Mouse (Mus musculus) heart, embryonic 16.5 days (tissue): ENCODE results near the gene Rora. TPM values are rescaled to one million over a fixed set of nuclear protein-coding genes. Genes with fewer than 3 reads are reported as not detected.

Experiments
- ATAC-seq: fragments of 200-750 bp; cut with Nextera tagmentation; replicated peaks from 2 replicates; pipeline ENCODE4 v1.8.0; 2017; ENCODE audit warnings: moderate number of reproducible peaks; ENCODE audit not compliant: insufficient read depth, low FRiP score; ENCODE audit errors: extremely low read depth
- H3K27ac ChIP-seq: fragments of 300-500 bp; sonication (generic); 2 replicates; pipeline ENCODE4 v1.5.1; 2014; ENCODE audit warnings: mild to moderate bottlenecking, low read length, control low read depth, moderate library complexity
- H3K27me3 ChIP-seq: fragments of 300-500 bp; sonication (generic); 2 replicates; pipeline ENCODE4 v1.6.1; 2014; ENCODE audit warnings: low read length, mixed read lengths; ENCODE audit not compliant: control insufficient read depth, insufficient read depth
- H3K36me3 ChIP-seq: fragments of 300-500 bp; sonication (generic); 2 replicates; pipeline ENCODE4 v1.6.1; 2014; ENCODE audit not compliant: control insufficient read depth, insufficient read depth
- H3K4me1 ChIP-seq: fragments of 300-500 bp; sonication (generic); 2 replicates; pipeline ENCODE4 v1.6.1; 2014; ENCODE audit warnings: low read length, mixed read lengths; ENCODE audit not compliant: control insufficient read depth, insufficient read depth
- H3K4me2 ChIP-seq: fragments of 300-500 bp; sonication (generic); 2 replicates; pipeline ENCODE4 v1.6.1; 2014; ENCODE audit warnings: low read depth, mild to moderate bottlenecking, control low read depth, low read length
- H3K4me3 ChIP-seq: fragments of 300-500 bp; sonication (generic); 2 replicates; pipeline ENCODE4 v1.5.1; 2014; ENCODE audit warnings: mild to moderate bottlenecking, control low read depth, low read length
- H3K9ac ChIP-seq: fragments of 300-500 bp; sonication (generic); 2 replicates; pipeline ENCODE4 v1.6.1; 2014; ENCODE audit warnings: low read length, control low read depth
- H3K9me3 ChIP-seq: fragments of 300-500 bp; sonication (generic); replicated peaks from 2 replicates; pipeline ENCODE4 v1.6.1; 2016; ENCODE audit warnings: low read length; ENCODE audit not compliant: control insufficient read depth
- WGBS: fragments of 180-500 bp; shearing (Covaris S2); extraction: QIAGEN DNeasy Blood & Tissue Kit; methylation state at CpG from one replicate; pipeline ENCODE4 v1.1.7; 2014; 5-methylcytosine and 5-hydroxymethylcytosine counted together
- polyA plus RNA-seq: library from polyadenylated mRNA; unstranded; fragments of >200 nt; fragmentation: Nextera tagmentation; extraction: Ambion mirVana; gene quantifications from 2 replicates; pipeline ENCODE4 v1.2.1, GENCODE M21; 2015

The Rora gene
- polyA plus RNA-seq, 1 experiment from 2014 or later, result 9.4 TPM

GRCm38 (mm10) chr9:69361951-69362445, 708.4 kb downstream of the Rora start:
- no peak overlapping the region for H3K4me3 ChIP-seq

GRCm38 (mm10) chr9:69362766-69363165, 709.2 kb downstream of the Rora start:
- Histone ChIP-seq H3K4me2 (no peak overlapping the region), H3K27ac (no peak overlapping the region), H3K9me3 (no peaks in the 10 kb centered on the region), H3K4me1 (no peaks in the 10 kb centered on the region), H3K4me3 (no peak overlapping the region), H3K36me3 (peaks cover 4% of the 10 kb centered on the region; the same call in 1 of the 2 replicates), H3K27me3 (no peaks in the 10 kb centered on the region), H3K9ac (no peak overlapping the region)
- WGBS, result 52% methylated on average over 4 of the region's 4 CpGs
- no peak for ATAC-seq

More at GRCm38 (mm10) chr9:69361951-69362445, 708.4 kb downstream of the Rora start:
- H3K9ac ChIP-seq, result no peak overlapping the region
- no peak overlapping the region for H3K4me2 ChIP-seq
- WGBS, result 73% methylated on average over 8 of the region's 8 CpGs
- H3K9me3 ChIP-seq, result no peaks in the 10 kb centered on the region
- no peaks in the 10 kb centered on the region for H3K27me3 ChIP-seq
- H3K36me3 ChIP-seq, result peaks cover 4% of the 10 kb centered on the region; the same call in 1 of the 2 replicates
- H3K27ac ChIP-seq, result no peak overlapping the region
- H3K4me1 ChIP-seq, result no peaks in the 10 kb centered on the region
- ATAC-seq, result no peak

- no peak overlapping the region for H3K4me2 ChIP-seq
- no peak for ATAC-seq
Observed at GRCm38 (mm10) chr9:69364117-69364516, 710.5 kb downstream of the Rora start.

GRCm38 (mm10) chr9:69367055-69367454, 713.5 kb downstream of the Rora start:
- no peak overlapping the region for H3K9ac ChIP-seq
- peaks cover 7% of the 10 kb centered on the region; the same call in 1 of the 2 replicates for H3K4me1 ChIP-seq
- peaks cover 4% of the 10 kb centered on the region; the same call in 1 of the 2 replicates for H3K36me3 ChIP-seq
- no peak for ATAC-seq
- WGBS, result 67% methylated on average over 4 of the region's 4 CpGs
- H3K27me3 ChIP-seq, result no peaks in the 10 kb centered on the region
- H3K4me3 ChIP-seq, result no peak overlapping the region
- no peak overlapping the region for H3K27ac ChIP-seq
- H3K4me2 ChIP-seq, result no peak overlapping the region
- no peaks in the 10 kb centered on the region for H3K9me3 ChIP-seq

More at GRCm38 (mm10) chr9:69364117-69364516, 710.5 kb downstream of the Rora start:
- H3K4me3 ChIP-seq, result no peak overlapping the region
- no peak overlapping the region for H3K9ac ChIP-seq
- H3K4me1 ChIP-seq, result no peaks in the 10 kb centered on the region
- H3K27me3 ChIP-seq, result no peaks in the 10 kb centered on the region
- H3K9me3 ChIP-seq, result no peaks in the 10 kb centered on the region
- H3K36me3 ChIP-seq, result peaks cover 4% of the 10 kb centered on the region; the same call in 1 of the 2 replicates
- no peak overlapping the region for H3K27ac ChIP-seq
- WGBS, result 61% methylated on average over 16 of the region's 16 CpGs

DNA sequence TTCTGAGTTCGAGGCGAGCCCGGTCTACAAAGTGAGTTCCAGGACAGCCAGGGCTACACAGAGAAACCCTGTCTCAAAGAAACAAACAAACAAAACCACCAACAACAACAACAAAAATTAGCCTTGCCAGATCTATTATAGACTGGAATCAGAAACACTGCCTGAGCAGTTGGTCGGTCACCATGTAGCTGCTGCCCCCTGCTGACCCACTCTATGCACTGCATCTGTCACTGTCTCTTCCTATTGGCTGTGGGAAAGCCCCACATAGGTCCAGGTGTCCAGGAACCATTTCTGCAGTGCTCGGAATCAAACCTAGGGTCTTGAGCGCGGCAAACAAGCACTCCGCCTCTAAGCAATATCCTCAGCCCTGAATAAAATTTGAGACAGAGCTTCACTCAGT, 714.5 kb downstream of the Rora start:
- H3K9me3 ChIP-seq, result no peaks in the 10 kb centered on the region
- no peak overlapping the region for H3K4me2 ChIP-seq
- peaks cover 4% of the 10 kb centered on the region; the same call in 1 of the 2 replicates for H3K36me3 ChIP-seq
- no peak overlapping the region for H3K27ac ChIP-seq
- no peak overlapping the region for H3K9ac ChIP-seq
- no peak overlapping the region for H3K4me3 ChIP-seq
- H3K27me3 ChIP-seq, result no peaks in the 10 kb centered on the region
- peaks cover 7% of the 10 kb centered on the region; the same call in 1 of the 2 replicates for H3K4me1 ChIP-seq
- ATAC-seq, result no peak
- 66% methylated on average over 8 of the region's 8 CpGs for WGBS

DNA sequence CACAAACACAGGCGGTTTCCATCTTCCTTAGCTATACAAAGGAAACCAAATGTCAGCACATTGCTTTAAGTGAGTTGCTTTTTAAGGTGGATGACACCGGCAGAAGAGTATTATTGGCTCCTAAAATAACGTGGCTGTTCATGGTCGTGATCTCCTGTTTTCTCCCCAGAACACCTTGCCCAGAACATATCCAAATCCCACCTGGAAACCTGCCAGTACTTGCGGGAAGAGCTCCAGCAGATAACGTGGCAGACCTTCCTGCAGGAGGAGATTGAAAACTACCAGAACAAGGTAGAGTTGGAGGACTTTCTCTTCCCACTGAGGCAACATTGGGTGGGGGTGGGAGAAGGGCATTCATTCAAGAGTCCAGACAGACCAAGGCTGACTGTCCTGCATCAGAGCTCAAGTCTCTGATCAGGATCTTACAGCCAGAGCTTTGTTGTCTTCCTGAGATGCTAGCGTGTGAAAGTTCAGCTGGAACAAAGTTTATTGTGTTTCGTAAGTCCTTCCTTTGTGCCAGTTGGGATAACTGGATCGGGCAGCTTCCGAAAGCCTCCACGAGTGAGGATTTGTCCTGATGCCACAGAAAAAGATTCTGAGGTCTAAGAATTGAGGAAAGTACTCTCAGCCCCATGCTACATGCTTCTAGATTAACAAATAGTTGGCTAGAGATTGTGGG, 717.6 kb downstream of the Rora start:
- H3K9ac ChIP-seq, result no peak overlapping the region
- no peak overlapping the region for H3K4me2 ChIP-seq
- H3K4me3 ChIP-seq, result no peak overlapping the region
- no peaks in the 10 kb centered on the region for H3K27me3 ChIP-seq
- H3K9me3 ChIP-seq, result no peaks in the 10 kb centered on the region
- peaks cover under 1% of the 10 kb centered on the region; the same call in 1 of the 2 replicates for H3K36me3 ChIP-seq
- H3K27ac ChIP-seq, result no peak overlapping the region
- no peak for ATAC-seq
- 57% methylated on average over 11 of the region's 11 CpGs for WGBS
- peaks cover 7% of the 10 kb centered on the region; the same call in 1 of the 2 replicates for H3K4me1 ChIP-seq

DNA sequence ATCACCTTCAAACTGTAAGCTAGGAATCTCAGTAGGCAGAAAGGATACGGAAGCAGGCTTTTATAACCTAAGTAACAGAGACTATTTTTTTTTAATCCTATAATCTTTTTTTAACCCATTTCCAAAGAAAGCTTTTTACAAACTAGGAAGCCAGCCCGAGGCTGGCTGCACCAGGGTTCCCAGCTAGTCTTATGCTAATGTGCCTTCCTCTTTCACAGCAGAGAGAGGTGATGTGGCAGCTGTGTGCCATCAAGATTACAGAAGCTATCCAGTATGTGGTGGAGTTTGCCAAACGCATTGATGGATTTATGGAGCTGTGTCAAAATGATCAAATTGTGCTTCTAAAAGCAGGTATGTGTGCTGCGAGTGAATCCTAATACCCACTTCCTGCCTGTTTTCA, 719.3 kb downstream of the Rora start:
- no peak overlapping the region for H3K27ac ChIP-seq
- no peaks in the 10 kb centered on the region for H3K9me3 ChIP-seq
- ATAC-seq, result no peak
- peaks cover 7% of the 10 kb centered on the region; the same call in 1 of the 2 replicates for H3K4me1 ChIP-seq
- H3K36me3 ChIP-seq, result peaks cover 10% of the 10 kb centered on the region
- no peaks in the 10 kb centered on the region for H3K27me3 ChIP-seq
- H3K4me3 ChIP-seq, result no peak overlapping the region
- no peak overlapping the region for H3K9ac ChIP-seq
- H3K4me2 ChIP-seq, result no peak overlapping the region
- 59% methylated on average over 4 of the region's 4 CpGs for whole genome bisulfite sequencing

DNA sequence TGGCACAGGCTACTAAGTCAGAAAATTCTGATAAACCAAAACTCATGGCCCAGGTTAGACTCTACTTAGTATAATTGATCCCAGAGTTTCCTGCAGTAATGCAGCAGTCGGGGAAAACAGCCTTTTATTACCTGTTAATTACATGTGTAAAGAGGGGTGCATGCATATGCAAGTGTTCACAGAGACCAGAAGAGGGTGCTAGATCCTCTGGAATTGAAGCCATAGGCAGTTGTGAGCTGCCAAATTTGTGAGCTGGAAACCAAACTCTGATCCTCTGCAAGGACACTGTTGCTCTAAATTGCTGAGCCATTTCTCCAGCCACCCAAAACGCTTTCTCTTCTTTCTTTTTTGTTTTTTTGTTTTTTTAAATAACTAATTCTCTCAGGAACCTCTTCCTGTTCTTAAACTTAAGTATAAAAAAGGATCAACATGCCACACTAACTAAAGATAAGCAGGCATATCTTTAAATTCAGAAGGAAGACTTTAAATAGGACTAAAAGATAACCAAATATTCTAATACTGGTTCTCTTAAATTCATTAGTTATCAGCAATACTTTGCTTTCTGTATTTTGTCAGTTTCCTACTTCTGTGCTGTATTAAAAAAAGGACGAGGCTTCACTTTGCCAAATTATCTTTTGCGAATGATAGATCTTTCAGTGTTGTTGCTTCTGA, 723.5 kb downstream of the Rora start:
- Histone ChIP-seq H3K9ac (no peak overlapping the region), H3K4me2 (no peak overlapping the region), H3K4me1 (no peaks in the 10 kb centered on the region), H3K27ac (no peak overlapping the region), H3K36me3 (peaks cover 14% of the 10 kb centered on the region), H3K4me3 (no peak overlapping the region), H3K27me3 (no peaks in the 10 kb centered on the region), H3K9me3 (no peaks in the 10 kb centered on the region)
- no peak for ATAC-seq
- 81% methylated on average over 4 of the region's 4 CpGs for WGBS

- WGBS, result 79% methylated on average over 3 of the region's 3 CpGs
- Histone ChIP-seq H3K4me1 (no peaks in the 10 kb centered on the region), H3K4me3 (no peak overlapping the region)
Observed at GRCm38 (mm10) chr9:69377654-69378045, 724.1 kb downstream of the Rora start.

More at GRCm38 (mm10) chr9:69377654-69378045, 724.1 kb downstream of the Rora start:
- Histone ChIP-seq H3K9ac (no peak overlapping the region), H3K9me3 (no peaks in the 10 kb centered on the region), H3K27ac (no peak overlapping the region), H3K4me2 (no peak overlapping the region), H3K36me3 (peaks cover 14% of the 10 kb centered on the region), H3K27me3 (no peaks in the 10 kb centered on the region)
- no peak for ATAC-seq
